Mouse (Mus musculus) frontal cortex, postnatal 14 days (tissue): ENCODE measurements around the gene Rrp36.

Experiments used
- DNase-seq, 2 experiments: peaks; one replicate each; pipeline ENCODE4 v3.0.0; 2022; ENCODE audit warnings: low spot score in 2 of 2

Gene Rrp36

GRCm38 (mm10) chr17:46685913-46686312, 11.8 kb upstream of the Rrp36 start:
- no peak for DNase-seq

GRCm38 (mm10) chr17:46682654-46683389, 8.7 kb upstream of the Rrp36 start:
- no peak for DNase-seq

GRCm38 (mm10) chr17:46681466-46682118, 7.4 kb upstream of the Rrp36 start:
- DNase-seq = no peak

- peak; percentile 94 to 95 for DNase-seq
Measured at GRCm38 (mm10) chr17:46680760-46681373, 6.7 kb upstream of the Rrp36 start, which contains the start of gene Klhdc3. Klhdc3 (minus strand) TSS chr17:46680914.

- peak in 1 of 2 experiments; percentile 37 for DNase-seq
Measured at GRCm38 (mm10) chr17:46679843-46680759, 5.9 kb upstream of the Rrp36 start.

- no peak for DNase-seq
Measured at GRCm38 (mm10) chr17:46678911-46679310, 4.8 kb upstream of the Rrp36 start.

GRCm38 (mm10) chr17:46678416-46678815, 4.3 kb upstream of the Rrp36 start, which contains the start of gene Mea1:
Mea1 (plus strand) TSS chr17:46678793.
- no peak for DNase-seq

GRCm38 (mm10) chr17:46674530-46675283, 555 bp upstream of the Rrp36 start:
- DNase-seq = no peak

- no peak for DNase-seq
Measured at GRCm38 (mm10) chr17:46669911-46670310, 4.2 kb downstream of the Rrp36 start.

- DNase-seq = no peak
Measured at GRCm38 (mm10) chr17:46667712-46668111, 6.4 kb downstream of the Rrp36 start.

- no peak for DNase-seq
Measured at GRCm38 (mm10) chr17:46662730-46663129, 11.4 kb downstream of the Rrp36 start.

GRCm38 (mm10) chr17:46661981-46662380, 12.2 kb downstream of the Rrp36 start:
- DNase-seq = no peak

- no peak for DNase-seq
Measured at GRCm38 (mm10) chr17:46661351-46661750, 12.8 kb downstream of the Rrp36 start.

- DNase-seq = no peak
Measured at GRCm38 (mm10) chr17:46656054-46656453, 18.1 kb downstream of the Rrp36 start.

GRCm38 (mm10) chr17:46651755-46652547, 22.2 kb downstream of the Rrp36 start:
- DNase-seq = no peak

GRCm38 (mm10) chr17:46651292-46651691, 22.9 kb downstream of the Rrp36 start:
- no peak for DNase-seq

GRCm38 (mm10) chr17:46650232-46651031, 23.7 kb downstream of the Rrp36 start, which contains the start of gene Cul7:
Cul7 (plus strand) TSS chr17:46650337.
- DNase-seq = peak; percentile 86 to 92

GRCm38 (mm10) chr17:46649811-46650210, 24.3 kb downstream of the Rrp36 start:
- no peak for DNase-seq

GRCm38 (mm10) chr17:46648436-46648835, 25.7 kb downstream of the Rrp36 start:
- no peak for DNase-seq
